Mouse (Mus musculus): ENCODE data around the gene Obp2a. TPM values are rescaled to one million over a fixed set of nuclear protein-coding genes. Genes with fewer than 3 reads are reported as not detected.
A peak's percentile ranks its signal among the peaks of the same experiment; 100 is the strongest.

The Obp2a gene
- polyA plus RNA-seq, 1 experiment from 2014 or later = not detected

GRCm38 (mm10) chr2:25661245-25661970 is 38.4 kb upstream of the Obp2a start:
- ATAC-seq (ENCODE audit: insufficient read depth) (no peak), DNase-seq (no peak)
- no peak overlapping the region for H3K9ac ChIP-seq
- 84% methylated on average over 6 of the region's 6 CpGs for WGBS
- H3K9me3 ChIP-seq (ENCODE audit: low read depth, low read length) = no peaks in the 10 kb centered on the region
- H3K36me3 ChIP-seq (ENCODE audit: insufficient read depth) = no peaks in the 10 kb centered on the region
- TF ChIP-seq CTCF (IDR thresholded peaks at IDR 0.05; ENCODE audit: low read depth) = no peak
- H3K4me2 ChIP-seq = no peak overlapping the region
- H3K27me3 ChIP-seq (ENCODE audit: insufficient read depth, low read length) = no peaks in the 10 kb centered on the region
- no peaks in the 10 kb centered on the region for H3K4me1 ChIP-seq (ENCODE audit: insufficient read depth)
- H3K27ac ChIP-seq (ENCODE audit: low read depth) = no peak overlapping the region
- no peak overlapping the region for H3K4me3 ChIP-seq (ENCODE audit: low read depth, low read length)

- 35% methylated on average over 1 of the region's 1 CpGs for WGBS
- no peak for ATAC-seq (ENCODE audit: insufficient read depth)
- H3K4me3 ChIP-seq (ENCODE audit: low read depth, low read length) = no peak overlapping the region
Measured at GRCm38 (mm10) chr2:25663511-25663910, 36.3 kb upstream of the Obp2a start.

GRCm38 (mm10) chr2:25664125-25664524 is 35.7 kb upstream of the Obp2a start:
- no peak overlapping the region for H3K9ac ChIP-seq
- no peak overlapping the region for H3K27ac ChIP-seq (ENCODE audit: low read depth)
- no peaks in the 10 kb centered on the region for H3K36me3 ChIP-seq (ENCODE audit: insufficient read depth)
- no peaks in the 10 kb centered on the region for H3K9me3 ChIP-seq (ENCODE audit: low read depth, low read length)
- ATAC-seq (ENCODE audit: insufficient read depth) = no peak
- 74% methylated on average over 5 of the region's 5 CpGs for WGBS
- H3K4me1 ChIP-seq (ENCODE audit: insufficient read depth) = no peaks in the 10 kb centered on the region
- DNase-seq = no peak
- no peak overlapping the region for H3K4me3 ChIP-seq (ENCODE audit: low read depth, low read length)
- TF ChIP-seq CTCF (IDR thresholded peaks at IDR 0.05; ENCODE audit: low read depth) = no peak
- H3K27me3 ChIP-seq (ENCODE audit: insufficient read depth, low read length) = no peaks in the 10 kb centered on the region
- no peak overlapping the region for H3K4me2 ChIP-seq

More at GRCm38 (mm10) chr2:25663511-25663910, 36.3 kb upstream of the Obp2a start:
- no peak overlapping the region for H3K27ac ChIP-seq (ENCODE audit: low read depth)
- DNase-seq = peak; percentile 65
- H3K4me2 ChIP-seq = no peak overlapping the region
- no peaks in the 10 kb centered on the region for H3K27me3 ChIP-seq (ENCODE audit: insufficient read depth, low read length)
- H3K36me3 ChIP-seq (ENCODE audit: insufficient read depth) = no peaks in the 10 kb centered on the region
- H3K4me1 ChIP-seq (ENCODE audit: insufficient read depth) = no peaks in the 10 kb centered on the region
- no peak overlapping the region for H3K9ac ChIP-seq
- H3K9me3 ChIP-seq (ENCODE audit: low read depth, low read length) = no peaks in the 10 kb centered on the region
- TF ChIP-seq CTCF (IDR thresholded peaks at IDR 0.05; ENCODE audit: low read depth) = peak; percentile 70

- DNase-seq = no peak
- no peaks in the 10 kb centered on the region for H3K4me1 ChIP-seq (ENCODE audit: insufficient read depth)
- no peak overlapping the region for H3K9ac ChIP-seq
- H3K27me3 ChIP-seq (ENCODE audit: insufficient read depth, low read length) = no peaks in the 10 kb centered on the region
- no peak for TF ChIP-seq CTCF (IDR thresholded peaks at IDR 0.05; ENCODE audit: low read depth)
- no peak overlapping the region for H3K4me2 ChIP-seq
- ATAC-seq (ENCODE audit: insufficient read depth) = no peak
- H3K9me3 ChIP-seq (ENCODE audit: low read depth, low read length) = no peaks in the 10 kb centered on the region
- no peak overlapping the region for H3K4me3 ChIP-seq (ENCODE audit: low read depth, low read length)
- 55% methylated on average over 1 of the region's 1 CpGs for WGBS
- H3K27ac ChIP-seq (ENCODE audit: low read depth) = no peak overlapping the region
- H3K36me3 ChIP-seq (ENCODE audit: insufficient read depth) = no peaks in the 10 kb centered on the region
Measured at GRCm38 (mm10) chr2:25666516-25666915, 33.3 kb upstream of the Obp2a start.

- Histone ChIP-seq H3K9ac (no peak within 1 kb of the TSS), H3K36me3 (ENCODE audit: insufficient read depth) (no peaks in the 10 kb centered on the region), H3K4me3 (ENCODE audit: low read depth, low read length) (no peak within 1 kb of the TSS), H3K4me2 (no peak within 1 kb of the TSS), H3K9me3 (ENCODE audit: low read depth, low read length) (no peaks in the 10 kb centered on the region), H3K27me3 (ENCODE audit: insufficient read depth, low read length) (no peaks in the 10 kb centered on the region), H3K27ac (ENCODE audit: low read depth) (no peak within 1 kb of the TSS), H3K4me1 (ENCODE audit: insufficient read depth) (no peaks in the 10 kb centered on the region)
- 86% methylated on average over 3 of the region's 3 CpGs for WGBS
- no peak for TF ChIP-seq CTCF (IDR thresholded peaks at IDR 0.05; ENCODE audit: low read depth)
- ATAC-seq (ENCODE audit: insufficient read depth) (no peak), DNase-seq (no peak)
Measured at GRCm38 (mm10) chr2:25676486-25676885, 23.4 kb upstream of the Obp2a start, which contains the start of gene Lcn6. Lcn6 (plus strand) TSS chr2:25676786.

- DNase-seq (no peak), ATAC-seq (ENCODE audit: insufficient read depth) (no peak)
- Histone ChIP-seq H3K4me3 (ENCODE audit: low read depth, low read length) (no peak overlapping the region), H3K27me3 (ENCODE audit: insufficient read depth, low read length) (no peaks in the 10 kb centered on the region), H3K36me3 (ENCODE audit: insufficient read depth) (no peaks in the 10 kb centered on the region), H3K9me3 (ENCODE audit: low read depth, low read length) (no peaks in the 10 kb centered on the region), H3K9ac (no peak overlapping the region), H3K4me1 (ENCODE audit: insufficient read depth) (no peaks in the 10 kb centered on the region), H3K4me2 (no peak overlapping the region), H3K27ac (ENCODE audit: low read depth) (no peak overlapping the region)
- 77% methylated on average over 6 of the region's 6 CpGs for WGBS
- no peak for TF ChIP-seq CTCF (IDR thresholded peaks at IDR 0.05; ENCODE audit: low read depth)
Measured at GRCm38 (mm10) chr2:25679559-25679958, 20.3 kb upstream of the Obp2a start.

- Histone ChIP-seq H3K4me1 (ENCODE audit: insufficient read depth) (no peaks in the 10 kb centered on the region), H3K9me3 (ENCODE audit: low read depth, low read length) (no peaks in the 10 kb centered on the region), H3K36me3 (ENCODE audit: insufficient read depth) (no peaks in the 10 kb centered on the region), H3K9ac (no peak within 1 kb of the TSS), H3K27ac (ENCODE audit: low read depth) (no peak within 1 kb of the TSS), H3K27me3 (ENCODE audit: insufficient read depth, low read length) (no peaks in the 10 kb centered on the region), H3K4me3 (ENCODE audit: low read depth, low read length) (no peak within 1 kb of the TSS), H3K4me2 (no peak within 1 kb of the TSS)
- no peak for DNase-seq
- no peak for ATAC-seq (ENCODE audit: insufficient read depth)
- 58% methylated on average over 2 of the region's 2 CpGs for WGBS
- TF ChIP-seq CTCF (IDR thresholded peaks at IDR 0.05; ENCODE audit: low read depth) = no peak
Measured at GRCm38 (mm10) chr2:25682426-25682825, 17.4 kb upstream of the Obp2a start, which contains the start of gene Lcn10. Lcn10 (plus strand) TSS chr2:25682726.

Measured in lung, embryonic 14.5 days (tissue).